ENCODE assay signal across 8 mouse cellular contexts in the genomic region with DNA sequence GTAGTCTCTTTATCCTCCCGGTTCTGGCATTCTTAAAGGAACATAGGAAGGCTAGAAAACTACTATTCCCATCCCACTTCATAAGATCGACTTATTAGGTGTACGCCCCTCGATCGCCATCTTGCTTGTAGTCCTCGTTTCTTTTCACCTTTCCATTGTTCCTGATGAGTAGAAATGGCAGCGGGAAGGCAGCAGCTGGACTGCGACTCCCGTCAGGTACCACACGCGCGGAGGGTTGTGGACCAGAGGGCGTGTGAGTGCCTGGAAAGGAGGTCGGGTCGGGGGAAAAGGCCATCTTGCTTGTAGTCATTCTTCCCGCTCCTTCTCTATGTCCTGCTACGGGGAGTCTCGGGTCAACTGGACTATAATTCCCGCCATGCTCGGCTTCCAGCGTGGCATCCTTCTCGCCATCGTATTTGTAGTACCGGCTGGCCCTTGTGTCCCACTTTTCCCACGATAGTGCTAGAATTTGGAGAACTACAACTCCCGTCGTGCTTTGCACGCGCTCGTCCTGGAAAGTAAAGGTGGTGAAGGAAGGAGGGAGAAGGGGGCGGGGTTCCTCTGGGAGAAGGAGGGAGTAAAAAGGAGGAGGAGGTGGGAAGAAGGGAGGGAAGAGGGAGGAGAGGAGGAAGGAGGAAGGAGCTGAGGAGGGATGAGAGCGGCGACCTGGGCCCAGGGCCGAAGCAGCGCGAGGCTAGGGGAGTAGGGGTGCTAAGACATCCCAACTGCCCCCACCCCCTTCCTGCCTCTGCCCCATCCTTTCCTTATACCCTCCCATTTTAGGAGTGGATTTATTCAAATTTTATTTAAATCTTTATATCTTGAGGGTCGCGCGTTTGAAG. TPM values are rescaled to one million over a fixed set of nuclear protein-coding genes. Genes with fewer than 3 reads are reported as not detected.
DNase-seq lines count a peak whose midpoint lies in the region; ATAC-seq and TF ChIP-seq lines count a peak whose summit lies in the region.

No protein-coding gene starts in this region.

- no peak for TF ChIP-seq EP300 in CH12.LX (IDR thresholded peaks at IDR 0.05; ENCODE audit: low read length)

- peak; percentile 85 for ATAC-seq in forebrain, embryonic 11.5 days (replicated peaks; ENCODE audit: low FRiP score)
- ATAC-seq in heart, embryonic 16.5 days (replicated peaks; ENCODE audit: extremely low read depth, insufficient read depth, low FRiP score) = peak; percentile 91
- ATAC-seq in liver, embryonic 15.5 days (ENCODE audit: insufficient read depth) = peak; percentile 73
- ATAC-seq in neural tube, embryonic 13.5 days (ENCODE audit: low read depth) = peak; percentile 94

- TF ChIP-seq POLR2A in CH12.LX (IDR thresholded peaks at IDR 0.05; ENCODE audit: low read depth, low read length) = no peak; the same call in 1 of the 2 replicates
- peak; percentile 35; the same call in 1 of the 2 replicates for TF ChIP-seq POLR2A in testis, adult 2 months (IDR thresholded peaks at IDR 0.05; ENCODE audit: control insufficient read depth, low read depth, low read length)

- under 1% methylated on average over 36 of the region's 39 CpGs for WGBS in forebrain, embryonic 11.5 days
- WGBS in heart, embryonic 16.5 days = under 1% methylated on average over 39 of the region's 39 CpGs
- under 1% methylated on average over 38 of the region's 39 CpGs for WGBS in liver, embryonic 15.5 days (ENCODE audit: insufficient replicate concordance)
- 0% methylated on average over 39 of the region's 39 CpGs for WGBS in neural tube, embryonic 13.5 days

- dilution Hi-C loops in CH12.LX (cut with MboI; ENCODE audit: extremely low pct_ligation_motif_present, extremely low pct_unique_long_range_greater_than_20kb, low sequenced_read_pairs) = no loop called here

- H3K9me3 ChIP-seq in CH12.LX (replicated peaks; ENCODE audit: low read length) = peaks cover 2% of the 10 kb centered on the region
- no peaks in the 10 kb centered on the region for H3K9me3 ChIP-seq in forebrain, embryonic 11.5 days (ENCODE audit: control insufficient read depth, low read length)
- no peaks in the 10 kb centered on the region; the same call in 1 of the 2 replicates for H3K9me3 ChIP-seq in heart, embryonic 16.5 days (replicated peaks; ENCODE audit: control insufficient read depth, low read length)
- H3K9me3 ChIP-seq in liver, embryonic 15.5 days (replicated peaks) = no peaks in the 10 kb centered on the region
- H3K9me3 ChIP-seq in neural tube, embryonic 13.5 days = no peaks in the 10 kb centered on the region

- H3K4me2 ChIP-seq in CH12.LX (ENCODE audit: insufficient read depth, low read depth, poor library complexity, severe bottlenecking) = peak overlapping the region; percentile 87
- H3K4me2 ChIP-seq in forebrain, embryonic 11.5 days (ENCODE audit: low read depth, low read length, severe bottlenecking) = peak overlapping the region; percentile 82
- H3K4me2 ChIP-seq in heart, embryonic 16.5 days (ENCODE audit: low read depth, low read length) = peak overlapping the region; percentile 98
- peak overlapping the region; percentile 93 for H3K4me2 ChIP-seq in liver, embryonic 15.5 days
- peak overlapping the region; percentile 84 for H3K4me2 ChIP-seq in neural tube, embryonic 13.5 days

- peaks cover 25 to 33% of the 10 kb centered on the region in 2 experiments for H3K36me3 ChIP-seq in CH12.LX (replicated peaks in 1 of 2; ENCODE audit: control insufficient read depth in 1 of 2, insufficient read depth in 1 of 2, low read length in 1 of 2)
- H3K36me3 ChIP-seq in forebrain, embryonic 11.5 days (ENCODE audit: control insufficient read depth, insufficient read depth, low read length) = peaks cover 3% of the 10 kb centered on the region; the same call in 1 of the 2 replicates
- H3K36me3 ChIP-seq in heart, embryonic 16.5 days (ENCODE audit: control insufficient read depth, insufficient read depth) = peaks cover 18% of the 10 kb centered on the region
- H3K36me3 ChIP-seq in liver, embryonic 15.5 days (replicated peaks) = peaks cover 8% of the 10 kb centered on the region; the same call in 1 of the 2 replicates
- peaks cover 29% of the 10 kb centered on the region for H3K36me3 ChIP-seq in neural tube, embryonic 13.5 days
- no peaks in the 10 kb centered on the region; the same call in 1 of the 2 replicates for H3K36me3 ChIP-seq in testis, adult 2 months (ENCODE audit: control insufficient read depth, insufficient read depth, low read length)

- DNase-seq in CH12.LX (ENCODE audit: extremely low read depth) = peak; percentile 71
- peak; percentile 72 for DNase-seq in c-Kit-positive CD71-positive TER-119-negative erythroid progenitor cells, embryonic 14.5 days (ENCODE audit: low read depth)
- DNase-seq in forebrain, embryonic 11.5 days (ENCODE audit: low spot score) = peak; percentile 95
- DNase-seq in kidney, postnatal 36 days = peak; percentile 97 to 99

- no peak for TF ChIP-seq RAD21 in CH12.LX (IDR thresholded peaks at IDR 0.05; ENCODE audit: low read depth, low read length)

- peak overlapping the region; percentile 73 for H3K27ac ChIP-seq in CH12.LX (ENCODE audit: insufficient read depth, low read depth)
- peak overlapping the region; percentile 90 for H3K27ac ChIP-seq in forebrain, embryonic 11.5 days (ENCODE audit: low read depth, low read length)
- peak overlapping the region; percentile 93 for H3K27ac ChIP-seq in heart, embryonic 16.5 days (ENCODE audit: low read length)
- peak overlapping the region; percentile 84 for H3K27ac ChIP-seq in liver, embryonic 15.5 days (replicated peaks)
- H3K27ac ChIP-seq in neural tube, embryonic 13.5 days (replicated peaks) = peak overlapping the region; percentile 93
- H3K27ac ChIP-seq in testis, adult 2 months (ENCODE audit: control insufficient read depth, insufficient read depth, low read depth, low read length) = peak overlapping the region; percentile 81

- in situ Hi-C loops in CH12.LX (cut with MboI; ENCODE audit: low pct_ligation_motif_present, low pct_unique_long_range_greater_than_20kb, low sequenced_read_pairs) = no loop called here

- peaks cover 4 to 18% of the 10 kb centered on the region in 2 experiments; a peak in 3 of 4 replicates for H3K4me1 ChIP-seq in CH12.LX (ENCODE audit: control insufficient read depth in 1 of 2, insufficient read depth in 2 of 2)
- no peaks in the 10 kb centered on the region; the same call in 1 of the 2 replicates for H3K4me1 ChIP-seq in forebrain, embryonic 11.5 days (replicated peaks; ENCODE audit: control insufficient read depth, insufficient read depth, low read length)
- peaks cover 7% of the 10 kb centered on the region for H3K4me1 ChIP-seq in heart, embryonic 16.5 days (ENCODE audit: control insufficient read depth, insufficient read depth, low read length)
- H3K4me1 ChIP-seq in liver, embryonic 15.5 days (replicated peaks) = peaks cover 35% of the 10 kb centered on the region
- peaks cover 26% of the 10 kb centered on the region for H3K4me1 ChIP-seq in neural tube, embryonic 13.5 days (replicated peaks)
- H3K4me1 ChIP-seq in testis, adult 2 months (ENCODE audit: control insufficient read depth, insufficient read depth, low read length) = peaks cover 4% of the 10 kb centered on the region; the same call in 1 of the 2 replicates

- H3K4me3 ChIP-seq in CH12.LX (replicated peaks in 1 of 3; ENCODE audit: low read depth in 2 of 3, low read length in 2 of 3, poor library complexity in 1 of 3) = peak overlapping the region; percentile 71 to 98 (median 87)
- peak overlapping the region; percentile 88 for H3K4me3 ChIP-seq in forebrain, embryonic 11.5 days (ENCODE audit: low read depth, low read length)
- H3K4me3 ChIP-seq in heart, embryonic 16.5 days (ENCODE audit: low read length) = peak overlapping the region; percentile 63
- H3K4me3 ChIP-seq in liver, embryonic 15.5 days (replicated peaks) = peak overlapping the region; percentile 81
- H3K4me3 ChIP-seq in neural tube, embryonic 13.5 days = peak overlapping the region; percentile 94
- H3K4me3 ChIP-seq in testis, adult 2 months (ENCODE audit: control insufficient read depth, low read depth, low read length) = peak overlapping the region; percentile 84

- no peak for TF ChIP-seq CTCF in CH12.LX (conservative IDR thresholded peaks at IDR 0.05 in 1 of 2, IDR thresholded peaks at IDR 0.05 in 1 of 2; ENCODE audit: low read depth in 2 of 2, low read length in 2 of 2)
- TF ChIP-seq CTCF in testis, adult 2 months (IDR thresholded peaks at IDR 0.05; ENCODE audit: control insufficient read depth, insufficient read depth, insufficient replicate concordance, low read depth, low read length) = no peak

- peak overlapping the region; percentile 73 for H3K9ac ChIP-seq in CH12.LX (ENCODE audit: insufficient read depth, low read depth)
- H3K9ac ChIP-seq in forebrain, embryonic 11.5 days (ENCODE audit: low read length) = peak overlapping the region; percentile 89
- peak overlapping the region; percentile 82 for H3K9ac ChIP-seq in heart, embryonic 16.5 days (ENCODE audit: low read length)
- peak overlapping the region; percentile 68 for H3K9ac ChIP-seq in liver, embryonic 15.5 days
- H3K9ac ChIP-seq in neural tube, embryonic 13.5 days = peak overlapping the region; percentile 98

- H3K27me3 ChIP-seq in CH12.LX (replicated peaks) = no peaks in the 10 kb centered on the region
- H3K27me3 ChIP-seq in forebrain, embryonic 11.5 days (ENCODE audit: control insufficient read depth, insufficient read depth, low read length) = no peaks in the 10 kb centered on the region
- H3K27me3 ChIP-seq in heart, embryonic 16.5 days (ENCODE audit: control insufficient read depth, insufficient read depth, low read length) = no peaks in the 10 kb centered on the region
- H3K27me3 ChIP-seq in liver, embryonic 15.5 days = no peaks in the 10 kb centered on the region
- H3K27me3 ChIP-seq in neural tube, embryonic 13.5 days = no peaks in the 10 kb centered on the region
- H3K27me3 ChIP-seq in testis, adult 2 months (ENCODE audit: control insufficient read depth, insufficient read depth, low read length) = no peaks in the 10 kb centered on the region

- no peaks in the 10 kb centered on the region for H3K79me2 ChIP-seq in CH12.LX (replicated peaks; ENCODE audit: control insufficient read depth, extremely low read depth, insufficient read depth, poor library complexity, severe bottlenecking)

RNA-seq across cellular contexts. Expression of gene Fbxl19, which starts 1.5 kb away (rescaled TPM):
- total RNA-seq in CH12.LX (2012; rRNA removed) = 25.1 and 28.2 TPM in 2 replicates
- total RNA-seq in CH12.LX (2014; rRNA removed) = 22.4 and 22.6 TPM in 2 replicates
- polyA plus RNA-seq in CH12.LX (2012; ENCODE audit: insufficient read length, low read depth) = 29.3 and 31.7 TPM in 2 replicates
- polyA plus RNA-seq in forebrain, embryonic 11.5 days (2014; fragmentation: Nextera tagmentation; extraction: Ambion mirVana) = 7.9 and 9.7 TPM in 2 replicates
- polyA plus RNA-seq in heart, embryonic 16.5 days (2015; fragmentation: Nextera tagmentation; extraction: Ambion mirVana) = 1.3 and 2.1 TPM in 2 replicates
- 2.8 and 2.9 TPM in 2 replicates for polyA plus RNA-seq in liver, embryonic 15.5 days (2015; fragmentation: Nextera tagmentation; extraction: Ambion mirVana)
- 8.0 and 8.8 TPM in 2 replicates for polyA plus RNA-seq in neural tube, embryonic 13.5 days (2015; fragmentation: Nextera tagmentation; extraction: Ambion mirVana)
- polyA plus RNA-seq in testis, adult 2 months (2012; rRNA removed) = 36.9 and 37.2 TPM in 2 replicates

RNA-seq across cellular contexts. Expression of gene Ctf2, which starts 13.9 kb away (rescaled TPM):
- 0.08 TPM in 1 of 2 replicates, not detected in the other for total RNA-seq in CH12.LX (2012; rRNA removed)
- not detected in 2 replicates for total RNA-seq in CH12.LX (2014; rRNA removed)
- polyA plus RNA-seq in CH12.LX (2012; ENCODE audit: insufficient read length, low read depth) = 0.36 TPM in 1 of 2 replicates, not detected in the other
- 0.63 TPM in 1 of 2 replicates, not detected in the other for polyA plus RNA-seq in forebrain, embryonic 11.5 days (2014; fragmentation: Nextera tagmentation; extraction: Ambion mirVana)
- 0.11 TPM in 2 replicates for polyA plus RNA-seq in heart, embryonic 16.5 days (2015; fragmentation: Nextera tagmentation; extraction: Ambion mirVana)
- polyA plus RNA-seq in liver, embryonic 15.5 days (2015; fragmentation: Nextera tagmentation; extraction: Ambion mirVana) = 0.06 and 0.10 TPM in 2 replicates
- not detected in 2 replicates for polyA plus RNA-seq in neural tube, embryonic 13.5 days (2015; fragmentation: Nextera tagmentation; extraction: Ambion mirVana)
- polyA plus RNA-seq in testis, adult 2 months (2012; rRNA removed) = 0.07 TPM in 1 of 2 replicates, not detected in the other

RNA-seq across cellular contexts. Expression of gene Orai3, which starts 23.7 kb away (rescaled TPM):
- 15.7 and 16.9 TPM in 2 replicates for total RNA-seq in CH12.LX (2012; rRNA removed)
- 9.3 and 11.6 TPM in 2 replicates for total RNA-seq in CH12.LX (2014; rRNA removed)
- 7.5 and 10.3 TPM in 2 replicates for polyA plus RNA-seq in CH12.LX (2012; ENCODE audit: insufficient read length, low read depth)
- polyA plus RNA-seq in forebrain, embryonic 11.5 days (2014; fragmentation: Nextera tagmentation; extraction: Ambion mirVana) = 6.6 and 7.1 TPM in 2 replicates
- 20.3 and 21.4 TPM in 2 replicates for polyA plus RNA-seq in heart, embryonic 16.5 days (2015; fragmentation: Nextera tagmentation; extraction: Ambion mirVana)
- 11.0 and 13.1 TPM in 2 replicates for polyA plus RNA-seq in liver, embryonic 15.5 days (2015; fragmentation: Nextera tagmentation; extraction: Ambion mirVana)
- polyA plus RNA-seq in neural tube, embryonic 13.5 days (2015; fragmentation: Nextera tagmentation; extraction: Ambion mirVana) = 9.7 and 9.9 TPM in 2 replicates
- 13.8 and 13.9 TPM in 2 replicates for polyA plus RNA-seq in testis, adult 2 months (2012; rRNA removed)

RNA-seq across cellular contexts. Expression of gene Setd1a, which starts 30.6 kb away (rescaled TPM):
- total RNA-seq in CH12.LX (2012; rRNA removed) (9.0 and 9.8 TPM in 2 replicates), CH12.LX (2014; rRNA removed) (3.2 and 4.5 TPM in 2 replicates)
- 50.8 and 51.0 TPM in 2 replicates for polyA plus RNA-seq in CH12.LX (2012; ENCODE audit: insufficient read length, low read depth)
- 28.8 and 30.7 TPM in 2 replicates for polyA plus RNA-seq in forebrain, embryonic 11.5 days (2014; fragmentation: Nextera tagmentation; extraction: Ambion mirVana)
- polyA plus RNA-seq in heart, embryonic 16.5 days (2015; fragmentation: Nextera tagmentation; extraction: Ambion mirVana) = 10.3 and 12.3 TPM in 2 replicates
- polyA plus RNA-seq in liver, embryonic 15.5 days (2015; fragmentation: Nextera tagmentation; extraction: Ambion mirVana) = 9.2 and 9.3 TPM in 2 replicates
- 19.0 and 20.9 TPM in 2 replicates for polyA plus RNA-seq in neural tube, embryonic 13.5 days (2015; fragmentation: Nextera tagmentation; extraction: Ambion mirVana)
- polyA plus RNA-seq in testis, adult 2 months (2012; rRNA removed) = 15.9 and 18.2 TPM in 2 replicates

RNA-seq across cellular contexts. Expression of gene Ctf1, which starts 33.3 kb away (rescaled TPM):
- total RNA-seq in CH12.LX (2012; rRNA removed) (not detected in 2 replicates), CH12.LX (2014; rRNA removed) (not detected in 2 replicates)
- polyA plus RNA-seq in CH12.LX (2012; ENCODE audit: insufficient read length, low read depth) = not detected in 2 replicates
- polyA plus RNA-seq in forebrain, embryonic 11.5 days (2014; fragmentation: Nextera tagmentation; extraction: Ambion mirVana) = 7.2 and 9.5 TPM in 2 replicates
- 6.2 and 6.6 TPM in 2 replicates for polyA plus RNA-seq in heart, embryonic 16.5 days (2015; fragmentation: Nextera tagmentation; extraction: Ambion mirVana)
- polyA plus RNA-seq in liver, embryonic 15.5 days (2015; fragmentation: Nextera tagmentation; extraction: Ambion mirVana) = 2.7 and 2.8 TPM in 2 replicates
- 4.5 and 4.9 TPM in 2 replicates for polyA plus RNA-seq in neural tube, embryonic 13.5 days (2015; fragmentation: Nextera tagmentation; extraction: Ambion mirVana)
- 4.7 and 5.1 TPM in 2 replicates for polyA plus RNA-seq in testis, adult 2 months (2012; rRNA removed)

Comparison
In these comparisons a context has a peak if more than half of its experiments do, and no peak if none do; other contexts are left out.
1. Peak in every context shown above with its lines: DNase-seq, ATAC-seq, H3K4me3 ChIP-seq and H3K27ac ChIP-seq.